Mouse (Mus musculus): ENCODE results near the gene Pdzd2.

DNA sequence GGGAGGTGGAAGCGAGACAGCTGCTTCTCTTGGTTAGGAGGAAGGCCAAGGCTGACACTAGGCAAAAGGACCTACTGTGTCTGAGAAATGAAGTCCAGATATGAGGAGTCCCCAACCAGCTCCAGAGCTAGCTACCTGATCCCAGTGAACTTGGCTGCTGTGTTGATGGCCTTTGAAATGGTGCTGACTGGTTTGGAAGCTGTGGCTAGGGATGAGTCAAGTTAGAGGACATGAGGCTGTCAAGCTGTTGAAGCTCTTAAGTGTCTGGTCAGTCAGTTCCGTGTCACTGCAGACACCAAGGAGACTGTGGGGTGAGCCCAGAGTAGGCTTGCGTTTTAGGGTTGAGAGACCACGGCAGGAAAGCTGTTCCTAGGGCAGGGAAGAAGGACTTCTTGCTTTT is 405.3 kb downstream of the Pdzd2 start:
- TF ChIP-seq GATA1 (IDR thresholded peaks at IDR 0.05; ENCODE audit: borderline replicate concordance, low read length): no peak
- no peak for TF ChIP-seq FLI1 (IDR thresholded peaks at IDR 0.05; ENCODE audit: low read length)

All from megakaryocyte, embryonic 14.5 days (primary cell).